Mouse (Mus musculus): ENCODE measurements around the gene Xxylt1. TPM values are rescaled to one million over a fixed set of nuclear protein-coding genes. Genes with fewer than 3 reads are reported as not detected.

The Xxylt1 gene
- polyA plus RNA-seq, 1 experiment = 36.3 TPM

DNA sequence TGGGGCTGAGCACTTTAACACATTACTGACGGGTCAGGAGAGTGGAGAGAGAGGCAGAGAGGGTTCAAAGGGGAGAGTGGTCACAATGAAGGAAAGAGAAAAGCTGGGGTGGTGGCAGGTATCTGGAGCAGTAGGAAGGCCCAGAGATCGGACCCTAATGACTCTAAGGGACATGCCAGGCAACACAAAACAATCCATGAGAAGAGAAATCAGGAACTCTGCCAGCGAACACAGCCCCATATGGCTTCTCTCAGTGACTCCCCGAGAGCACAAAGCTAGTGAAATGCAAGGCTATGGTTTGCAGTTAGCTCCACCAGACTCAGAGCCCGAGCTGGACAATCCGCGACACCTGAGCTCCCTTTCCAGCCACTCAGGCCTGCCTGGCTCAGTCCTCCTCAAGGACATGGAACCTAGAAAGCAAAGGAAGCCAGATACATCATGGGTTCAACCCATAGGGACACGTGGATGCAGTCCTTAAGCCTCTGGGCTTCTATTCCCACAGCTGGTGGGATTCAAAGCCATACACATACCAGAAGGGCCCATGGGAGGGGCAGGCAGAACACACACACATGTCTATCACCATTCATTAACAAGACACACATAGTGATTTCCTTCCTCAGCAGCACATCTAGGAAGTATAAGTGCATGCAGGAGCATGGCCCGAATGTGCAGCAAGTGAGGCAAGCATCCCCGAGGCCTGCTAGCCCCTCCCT lies 33.9 kb downstream of the Xxylt1 start:
- no peak for TF ChIP-seq CTCF (IDR thresholded peaks at IDR 0.05; ENCODE audit: borderline replicate concordance, insufficient read depth, low read length)
- no peak for TF ChIP-seq POLR2A (IDR thresholded peaks at IDR 0.05; ENCODE audit: low read depth, low read length)
- no peak overlapping the region for H3K27ac ChIP-seq (ENCODE audit: insufficient read depth, low read length)
- H3K4me3 ChIP-seq (ENCODE audit: insufficient read depth, low read length) = no peak overlapping the region
- H3K4me1 ChIP-seq (ENCODE audit: control insufficient read depth, insufficient read depth, low read length) = no peaks in the 10 kb centered on the region

DNA sequence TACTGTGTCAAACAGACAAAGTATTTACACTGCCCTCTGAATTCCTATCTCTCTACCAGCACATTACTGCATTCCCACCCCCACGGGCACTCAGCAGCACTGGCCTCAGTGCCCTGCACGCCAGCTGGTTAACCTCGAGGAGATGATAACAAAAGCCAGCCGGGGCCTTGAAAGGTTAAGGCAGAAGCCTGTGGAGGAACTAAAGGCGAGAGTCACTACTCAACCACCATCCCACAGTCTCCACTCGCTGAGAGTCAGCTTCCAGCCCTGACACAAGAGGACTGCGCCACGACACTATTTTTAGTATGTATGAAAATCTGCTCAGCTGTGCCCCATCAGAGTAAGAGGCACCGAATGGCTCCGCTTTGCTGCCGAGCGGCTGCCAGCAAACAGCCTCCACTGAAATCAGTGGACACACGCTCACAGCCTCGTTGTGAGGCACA lies 35.0 kb downstream of the Xxylt1 start:
- Histone ChIP-seq H3K4me3 (ENCODE audit: insufficient read depth, low read length) (no peak overlapping the region), H3K27ac (ENCODE audit: insufficient read depth, low read length) (no peak overlapping the region), H3K4me1 (ENCODE audit: control insufficient read depth, insufficient read depth, low read length) (no peaks in the 10 kb centered on the region)
- no peak for TF ChIP-seq CTCF (IDR thresholded peaks at IDR 0.05; ENCODE audit: borderline replicate concordance, insufficient read depth, low read length)
- TF ChIP-seq POLR2A (IDR thresholded peaks at IDR 0.05; ENCODE audit: low read depth, low read length) = no peak

DNA sequence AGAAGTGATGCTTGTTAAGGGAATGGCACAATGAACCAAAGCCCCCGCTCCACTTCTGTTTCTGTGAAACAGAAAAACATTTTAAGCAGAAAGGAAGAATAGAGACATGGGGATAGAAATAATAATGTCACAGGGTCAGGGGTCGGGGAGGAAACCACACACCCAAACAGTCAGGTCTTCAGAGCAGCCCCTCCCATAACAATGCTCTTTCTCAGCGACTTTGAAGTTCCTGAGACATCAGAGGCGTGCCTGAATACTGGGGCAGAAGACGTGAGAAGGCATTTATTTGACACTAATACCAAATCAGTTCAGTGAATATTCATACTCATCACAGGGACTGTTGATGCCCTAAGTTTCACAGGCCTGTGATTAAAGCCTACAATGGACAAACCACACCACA lies 36.0 kb downstream of the Xxylt1 start:
- no peak for TF ChIP-seq POLR2A (IDR thresholded peaks at IDR 0.05; ENCODE audit: low read depth, low read length)
- no peak for TF ChIP-seq CTCF (IDR thresholded peaks at IDR 0.05; ENCODE audit: borderline replicate concordance, insufficient read depth, low read length)
- Histone ChIP-seq H3K4me1 (ENCODE audit: control insufficient read depth, insufficient read depth, low read length) (no peaks in the 10 kb centered on the region), H3K27ac (ENCODE audit: insufficient read depth, low read length) (no peak overlapping the region), H3K4me3 (ENCODE audit: insufficient read depth, low read length) (no peak overlapping the region)

- no peak for TF ChIP-seq CTCF (IDR thresholded peaks at IDR 0.05; ENCODE audit: borderline replicate concordance, insufficient read depth, low read length)
- no peak for TF ChIP-seq POLR2A (IDR thresholded peaks at IDR 0.05; ENCODE audit: low read depth, low read length)
- H3K4me1 ChIP-seq (ENCODE audit: control insufficient read depth, insufficient read depth, low read length) = no peaks in the 10 kb centered on the region
- H3K4me3 ChIP-seq (ENCODE audit: insufficient read depth, low read length) = no peak overlapping the region
- no peak overlapping the region for H3K27ac ChIP-seq (ENCODE audit: insufficient read depth, low read length)
Observed at GRCm38 (mm10) chr16:31043136-31043535, 38.1 kb downstream of the Xxylt1 start.

GRCm38 (mm10) chr16:31041566-31041965 lies 39.7 kb downstream of the Xxylt1 start:
- no peaks in the 10 kb centered on the region for H3K4me1 ChIP-seq (ENCODE audit: control insufficient read depth, insufficient read depth, low read length)
- no peak overlapping the region for H3K27ac ChIP-seq (ENCODE audit: insufficient read depth, low read length)
- no peak overlapping the region for H3K4me3 ChIP-seq (ENCODE audit: insufficient read depth, low read length)
- TF ChIP-seq CTCF (IDR thresholded peaks at IDR 0.05; ENCODE audit: borderline replicate concordance, insufficient read depth, low read length) (no peak), POLR2A (IDR thresholded peaks at IDR 0.05; ENCODE audit: low read depth, low read length) (no peak)

- no peak overlapping the region for H3K27ac ChIP-seq (ENCODE audit: insufficient read depth, low read length)
- no peak overlapping the region for H3K4me3 ChIP-seq (ENCODE audit: insufficient read depth, low read length)
- TF ChIP-seq POLR2A (IDR thresholded peaks at IDR 0.05; ENCODE audit: low read depth, low read length) (no peak), CTCF (IDR thresholded peaks at IDR 0.05; ENCODE audit: borderline replicate concordance, insufficient read depth, low read length) (no peak)
- H3K4me1 ChIP-seq (ENCODE audit: control insufficient read depth, insufficient read depth, low read length) = no peaks in the 10 kb centered on the region
Observed at GRCm38 (mm10) chr16:31039803-31040459, 41.3 kb downstream of the Xxylt1 start.

DNA sequence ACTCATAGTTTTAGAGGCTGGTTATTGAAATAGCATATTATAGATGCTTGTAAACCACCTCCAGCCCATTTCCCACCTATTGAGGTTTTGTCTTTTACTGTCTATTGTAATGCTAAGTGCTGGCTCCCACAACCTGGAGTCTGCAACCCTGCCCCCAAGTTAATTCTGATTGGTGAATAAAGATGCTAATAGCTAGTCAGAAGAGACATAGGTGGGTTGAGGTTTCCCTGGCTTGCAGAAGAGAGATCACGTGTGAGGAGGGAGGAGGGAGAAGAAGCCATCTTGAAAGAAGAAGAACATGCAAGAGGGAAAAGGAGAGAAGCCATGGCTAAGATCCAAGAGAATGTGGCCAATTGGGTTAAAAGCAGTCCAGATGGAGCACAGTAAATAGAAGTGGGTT lies 43.8 kb downstream of the Xxylt1 start:
- no peak overlapping the region for H3K27ac ChIP-seq (ENCODE audit: insufficient read depth, low read length)
- no peaks in the 10 kb centered on the region for H3K4me1 ChIP-seq (ENCODE audit: control insufficient read depth, insufficient read depth, low read length)
- TF ChIP-seq POLR2A (IDR thresholded peaks at IDR 0.05; ENCODE audit: low read depth, low read length) (no peak), CTCF (IDR thresholded peaks at IDR 0.05; ENCODE audit: borderline replicate concordance, insufficient read depth, low read length) (no peak)
- no peak overlapping the region for H3K4me3 ChIP-seq (ENCODE audit: insufficient read depth, low read length)

- H3K4me1 ChIP-seq (ENCODE audit: control insufficient read depth, insufficient read depth, low read length) = 0 out of 2 replicates have a peak, but pooled peaks cover 2% of the 10 kb centered on the region
- TF ChIP-seq CTCF (IDR thresholded peaks at IDR 0.05; ENCODE audit: borderline replicate concordance, insufficient read depth, low read length) (no peak), POLR2A (IDR thresholded peaks at IDR 0.05; ENCODE audit: low read depth, low read length) (no peak)
- no peak overlapping the region for H3K4me3 ChIP-seq (ENCODE audit: insufficient read depth, low read length)
- H3K27ac ChIP-seq (ENCODE audit: insufficient read depth, low read length) = no peak overlapping the region
Observed at GRCm38 (mm10) chr16:31035651-31036245, 45.5 kb downstream of the Xxylt1 start.

- H3K27ac ChIP-seq (ENCODE audit: insufficient read depth, low read length) = no peak overlapping the region
- TF ChIP-seq CTCF (IDR thresholded peaks at IDR 0.05; ENCODE audit: borderline replicate concordance, insufficient read depth, low read length) (no peak), POLR2A (IDR thresholded peaks at IDR 0.05; ENCODE audit: low read depth, low read length) (no peak)
- 0 out of 2 replicates have a peak, but pooled peaks cover 2% of the 10 kb centered on the region for H3K4me1 ChIP-seq (ENCODE audit: control insufficient read depth, insufficient read depth, low read length)
- H3K4me3 ChIP-seq (ENCODE audit: insufficient read depth, low read length) = no peak overlapping the region
Observed at GRCm38 (mm10) chr16:31035235-31035634, 46.0 kb downstream of the Xxylt1 start.

- H3K4me1 ChIP-seq (ENCODE audit: control insufficient read depth, insufficient read depth, low read length) = 0 out of 2 replicates have a peak, but pooled peaks cover 2% of the 10 kb centered on the region
- no peak overlapping the region for H3K4me3 ChIP-seq (ENCODE audit: insufficient read depth, low read length)
- TF ChIP-seq CTCF (IDR thresholded peaks at IDR 0.05; ENCODE audit: borderline replicate concordance, insufficient read depth, low read length) = no peak
- TF ChIP-seq POLR2A (IDR thresholded peaks at IDR 0.05; ENCODE audit: low read depth, low read length) = no peak
- H3K27ac ChIP-seq (ENCODE audit: insufficient read depth, low read length) = no peak overlapping the region
Observed at GRCm38 (mm10) chr16:31034051-31034450, 47.2 kb downstream of the Xxylt1 start.

Measured in embryonic fibroblast, embryonic 13.5 days (primary cell).